Mouse (Mus musculus) kidney, adult 2 months (tissue): ENCODE results near the gene Slc25a13.

Experiments used
- CTCF ChIP-seq: fragments of 200-500 bp; conservative IDR thresholded peaks from 2 replicates; pipeline ENCODE4 v1.5.1; 2011; ENCODE audit warnings: low read depth, mild to moderate bottlenecking, control low read depth, low read length, moderate library complexity, mixed read lengths; ENCODE audit not compliant: insufficient read depth, insufficient read length
- POLR2A ChIP-seq: fragments of 200-500 bp; IDR thresholded peaks from one replicate; pipeline ENCODE4 v1.6.1; 2011; ENCODE audit warnings: low read depth, low read length, control low read depth

DNA sequence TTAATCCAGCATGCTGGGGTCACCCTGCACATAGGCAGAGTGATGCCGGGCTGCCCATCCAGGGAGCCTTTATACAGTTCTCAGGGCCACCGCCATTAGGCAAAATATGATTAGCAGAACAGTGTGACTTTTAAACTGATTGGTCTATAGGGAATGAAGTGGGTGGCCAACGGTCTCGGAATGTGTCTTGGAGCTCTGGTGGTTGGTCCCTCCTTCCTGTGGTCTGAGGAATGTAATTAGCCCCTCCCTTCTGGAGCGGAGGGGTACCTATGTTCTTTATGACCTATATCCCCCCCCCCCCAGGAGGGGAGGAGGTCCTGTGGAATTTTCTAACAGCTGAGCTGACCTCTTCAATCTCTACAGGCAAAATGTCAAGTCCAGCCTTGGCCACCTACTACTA is 77.9 kb downstream of the Slc25a13 start:
- TF ChIP-seq CTCF (no peak), POLR2A (no peak)
